7 mouse cellular contexts compared by ENCODE assay signal in the genomic region with DNA sequence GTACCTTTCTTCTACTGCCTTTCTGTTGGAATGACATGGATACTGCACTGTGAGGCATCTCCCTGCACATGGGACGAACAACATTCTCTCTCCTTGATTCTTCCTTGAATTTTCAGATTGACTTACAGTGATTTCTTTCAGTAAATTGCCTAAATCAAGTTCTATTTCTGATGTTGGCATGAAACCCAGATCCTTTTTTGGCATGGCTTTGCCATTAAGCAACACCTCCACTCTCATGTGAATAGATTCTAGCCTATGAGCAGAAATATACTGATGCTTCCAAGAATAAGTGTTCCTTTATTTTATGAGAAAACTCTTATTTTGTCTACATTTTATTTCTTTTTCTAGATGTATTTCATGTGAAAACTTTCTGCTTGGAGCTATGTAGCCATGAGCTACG.
"Had no signal": no experiment of that assay in that cellular context is flagged by ENCODE, and none has a peak within 500 bp of the region (broad histone marks: within the 10 kb centered on the region; RNA-seq: fewer than 3 reads in every experiment).

No protein-coding gene starts in this region.

- DNase-seq: kidney, postnatal 10 days; kidney, postnatal 4 days; liver; lung, adult 2 months; lung, postnatal 36 days; thymus, adult 18-20 months; thymus, postnatal 14 days had no signal
